Mouse (Mus musculus) brain, embryonic 14.5 days (tissue): ENCODE results near the gene Macrod2.

Source experiments
- CTCF ChIP-seq: fragments of 200-500 bp; IDR thresholded peaks from 2 replicates; pipeline ENCODE4 v1.5.1; 2012; ENCODE audit warnings: inconsistent platforms, mild to moderate bottlenecking, moderate library complexity, borderline replicate concordance; ENCODE audit not compliant: insufficient read depth, insufficient read length; ENCODE audit errors: extremely low read depth
- POLR2A ChIP-seq: fragments of 200-500 bp; IDR thresholded peaks from 2 replicates; pipeline ENCODE4 v1.6.1; 2012; ENCODE audit warnings: mild to moderate bottlenecking, inconsistent platforms, borderline replicate concordance; ENCODE audit not compliant: poor library complexity, insufficient read depth, insufficient read length, severe bottlenecking; ENCODE audit errors: extremely low read depth

DNA sequence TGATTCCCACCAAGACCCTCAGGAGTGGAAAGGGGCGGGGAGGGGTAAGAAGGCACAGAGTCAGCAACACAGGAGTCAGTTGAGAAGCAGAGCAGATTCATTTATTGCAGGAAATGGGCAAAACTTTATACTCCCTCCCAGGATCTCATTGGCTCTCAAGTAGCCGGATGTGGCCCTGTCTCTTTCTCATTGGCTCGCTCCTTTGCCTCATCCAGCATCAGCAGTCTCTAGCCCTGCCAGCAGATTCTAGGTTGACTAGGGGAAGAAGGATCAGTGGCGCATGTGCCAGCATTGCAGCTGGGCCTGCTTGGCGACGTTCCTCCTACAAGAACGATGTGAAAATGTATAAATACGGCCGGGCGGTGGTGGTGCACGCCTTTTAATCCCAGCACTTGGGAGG, 378.3 kb downstream of the Macrod2 start:
- TF ChIP-seq POLR2A = no peak
- TF ChIP-seq CTCF = no peak
